Mouse (Mus musculus): ENCODE measurements around the gene Hdac4.

The Hdac4 gene

GRCm38 (mm10) chr1:92178021-92178895 is 17.2 kb downstream of the Hdac4 start:
- DNase-seq (ENCODE audit: low read depth) = peak; percentile 65

GRCm38 (mm10) chr1:92177599-92177998 is 17.9 kb downstream of the Hdac4 start:
- DNase-seq (ENCODE audit: low read depth) = no peak

- DNase-seq (ENCODE audit: low read depth) = no peak
Observed at GRCm38 (mm10) chr1:92177196-92177595, 18.3 kb downstream of the Hdac4 start.

- DNase-seq (ENCODE audit: low read depth) = no peak
Observed at GRCm38 (mm10) chr1:92175266-92175665, 20.2 kb downstream of the Hdac4 start.

- peak; percentile 20 for DNase-seq (ENCODE audit: low read depth)
Observed at GRCm38 (mm10) chr1:92174898-92175255, 20.6 kb downstream of the Hdac4 start.

- peak; percentile 68 for DNase-seq (ENCODE audit: low read depth)
Observed at GRCm38 (mm10) chr1:92174251-92174897, 21.1 kb downstream of the Hdac4 start.

GRCm38 (mm10) chr1:92170616-92171235 is 24.8 kb downstream of the Hdac4 start:
- DNase-seq (ENCODE audit: low read depth) = no peak

GRCm38 (mm10) chr1:92169776-92170055 is 25.8 kb downstream of the Hdac4 start:
- DNase-seq (ENCODE audit: low read depth) = no peak

- no peak for DNase-seq (ENCODE audit: low read depth)
Observed at GRCm38 (mm10) chr1:92168900-92169775, 26.4 kb downstream of the Hdac4 start.

GRCm38 (mm10) chr1:92163932-92164331 is 31.6 kb downstream of the Hdac4 start:
- DNase-seq (ENCODE audit: low read depth) = no peak

- DNase-seq (ENCODE audit: low read depth) = no peak
Observed at GRCm38 (mm10) chr1:92159804-92160203, 35.7 kb downstream of the Hdac4 start.

- DNase-seq (ENCODE audit: low read depth) = peak; percentile 79
Observed at GRCm38 (mm10) chr1:92150201-92150600, 45.3 kb downstream of the Hdac4 start.

- no peak for DNase-seq (ENCODE audit: low read depth)
Observed at GRCm38 (mm10) chr1:92148527-92148926, 47.0 kb downstream of the Hdac4 start.

GRCm38 (mm10) chr1:92144868-92145534 is 50.5 kb downstream of the Hdac4 start:
- DNase-seq (ENCODE audit: low read depth) = no peak

GRCm38 (mm10) chr1:92143331-92143895 is 52.1 kb downstream of the Hdac4 start:
- DNase-seq (ENCODE audit: low read depth) = no peak

- no peak for DNase-seq (ENCODE audit: low read depth)
Observed at GRCm38 (mm10) chr1:92142793-92143192, 52.7 kb downstream of the Hdac4 start.

- no peak for DNase-seq (ENCODE audit: low read depth)
Observed at GRCm38 (mm10) chr1:92139001-92139400, 56.5 kb downstream of the Hdac4 start.

- no peak for DNase-seq (ENCODE audit: low read depth)
Observed at GRCm38 (mm10) chr1:92137136-92137848, 58.2 kb downstream of the Hdac4 start.

- no peak for DNase-seq (ENCODE audit: low read depth)
Observed at GRCm38 (mm10) chr1:92136362-92136761, 59.1 kb downstream of the Hdac4 start.

- no peak for DNase-seq (ENCODE audit: low read depth)
Observed at GRCm38 (mm10) chr1:92132181-92132580, 63.3 kb downstream of the Hdac4 start.

Data from NIH3T3 (cell line).